Mouse (Mus musculus) lung, embryonic 16.5 days (tissue): ENCODE data around the gene Il22. TPM values are rescaled to one million over a fixed set of nuclear protein-coding genes. Genes with fewer than 3 reads are reported as not detected.
"Not testable (repeated sequence)": the region's sequence is repeated elsewhere in the genome, so short reads cannot be mapped to it uniquely, and the experiment has no call there.

Source experiments
- ATAC-seq: fragments of 200-750 bp; cut with Nextera tagmentation; 2 replicates; pipeline ENCODE4 v1.8.0; 2017; ENCODE audit warnings: low read depth, mild to moderate bottlenecking, moderate library complexity
- H3K27ac ChIP-seq: fragments of 300-500 bp; sonication (generic); 2 replicates; pipeline ENCODE4 v1.5.1; 2014; ENCODE audit warnings: mild to moderate bottlenecking, control low read depth, low read length
- H3K27me3 ChIP-seq: fragments of 300-500 bp; sonication (generic); 2 replicates; pipeline ENCODE4 v1.6.1; 2014; ENCODE audit warnings: low read depth, low read length, mixed read lengths; ENCODE audit not compliant: control insufficient read depth, insufficient read depth
- H3K36me3 ChIP-seq: fragments of 300-500 bp; sonication (generic); 2 replicates; pipeline ENCODE4 v1.6.1; 2014; ENCODE audit warnings: low read length; ENCODE audit not compliant: control insufficient read depth, insufficient read depth
- H3K4me1 ChIP-seq: fragments of 300-500 bp; sonication (generic); replicated peaks from 2 replicates; pipeline ENCODE4 v1.6.1; 2014; ENCODE audit warnings: low read length, mixed read lengths; ENCODE audit not compliant: control insufficient read depth, insufficient read depth
- H3K4me2 ChIP-seq: fragments of 300-500 bp; sonication (generic); 2 replicates; pipeline ENCODE4 v1.6.1; 2014; ENCODE audit warnings: low read depth, low read length, control low read depth
- H3K4me3 ChIP-seq: fragments of 300-500 bp; sonication (generic); 2 replicates; pipeline ENCODE4 v1.5.1; 2014; ENCODE audit warnings: mild to moderate bottlenecking, low read length, control low read depth
- H3K9ac ChIP-seq: fragments of 300-500 bp; sonication (generic); 2 replicates; pipeline ENCODE4 v1.6.1; 2014; ENCODE audit warnings: low read length, control low read depth
- H3K9me3 ChIP-seq: fragments of 300-500 bp; sonication (generic); 2 replicates; pipeline ENCODE4 v1.6.1; 2016; ENCODE audit warnings: low read length; ENCODE audit not compliant: control insufficient read depth
- WGBS: fragments of 180-500 bp; shearing (Covaris S2); extraction: QIAGEN DNeasy Blood & Tissue Kit; methylation state at CpG from one replicate; pipeline ENCODE4 v1.1.7; 2014; 5-methylcytosine and 5-hydroxymethylcytosine counted together
- polyA plus RNA-seq: library from polyadenylated mRNA; unstranded; fragments of >200 nt; fragmentation: Nextera tagmentation; extraction: Ambion mirVana; gene quantifications from 2 replicates; pipeline ENCODE4 v1.2.1, GENCODE M21; 2015

Gene Il22
- not detected in 2 replicates for polyA plus RNA-seq

GRCm38 (mm10) chr10:118204642-118205041 lies at the start of gene Il22:
Gene Il22, plus strand, starts transcription at chr10:118204942.
- Histone ChIP-seq H3K27ac (no peak within 1 kb of the TSS), H3K9ac (no peak within 1 kb of the TSS), H3K27me3 (no peaks in the 10 kb centered on the region), H3K36me3 (no peaks in the 10 kb centered on the region), H3K4me1 (no peaks in the 10 kb centered on the region), H3K4me3 (no peak within 1 kb of the TSS), H3K9me3 (no peaks in the 10 kb centered on the region), H3K4me2 (no peak within 1 kb of the TSS)
- WGBS, result 87% methylated on average over 4 of the region's 4 CpGs
- no peak for ATAC-seq

- Histone ChIP-seq H3K9me3 (no peaks in the 10 kb centered on the region), H3K4me1 (no peaks in the 10 kb centered on the region), H3K27ac (no peak overlapping the region), H3K4me2 (no peak overlapping the region), H3K36me3 (peaks cover 29% of the 10 kb centered on the region), H3K9ac (no peak overlapping the region), H3K27me3 (no peaks in the 10 kb centered on the region), H3K4me3 (no peak overlapping the region)
- ATAC-seq, result no peak
These were observed 48.8 kb upstream of the Il22 start for GRCm38 (mm10) chr10:118155932-118156331.

GRCm38 (mm10) chr10:118161131-118161530 lies 43.6 kb upstream of the Il22 start:
- Histone ChIP-seq H3K9me3 (no peaks in the 10 kb centered on the region), H3K27ac (no peak overlapping the region), H3K27me3 (no peaks in the 10 kb centered on the region), H3K9ac (no peak overlapping the region), H3K4me2 (no peak overlapping the region), H3K4me3 (no peak overlapping the region), H3K4me1 (no peaks in the 10 kb centered on the region), H3K36me3 (peaks cover 33% of the 10 kb centered on the region)
- ATAC-seq, result peak; percentile 84
- 59% methylated on average over 2 of the region's 2 CpGs for WGBS

GRCm38 (mm10) chr10:118169212-118169611 lies 35.5 kb upstream of the Il22 start:
- WGBS, result 70% methylated on average over 12 of the region's 12 CpGs
- no peak overlapping the region for H3K4me3 ChIP-seq
- no peak overlapping the region for H3K4me2 ChIP-seq
- H3K4me1 ChIP-seq, result no peaks in the 10 kb centered on the region
- H3K27me3 ChIP-seq, result no peaks in the 10 kb centered on the region
- H3K9ac ChIP-seq, result no peak overlapping the region
- no peak overlapping the region for H3K27ac ChIP-seq
- no peak for ATAC-seq
- H3K9me3 ChIP-seq, result no peaks in the 10 kb centered on the region
- H3K36me3 ChIP-seq, result no peaks in the 10 kb centered on the region; the same call in 1 of the 2 replicates

- no peaks in the 10 kb centered on the region for H3K9me3 ChIP-seq
- H3K4me1 ChIP-seq, result no peaks in the 10 kb centered on the region
- H3K27me3 ChIP-seq, result no peaks in the 10 kb centered on the region
- H3K9ac ChIP-seq, result no peak overlapping the region
- no peak overlapping the region for H3K27ac ChIP-seq
- no peak overlapping the region for H3K4me2 ChIP-seq
- no peak overlapping the region for H3K4me3 ChIP-seq
- ATAC-seq, result no peak
- 76% methylated on average over 8 of the region's 8 CpGs for WGBS
- no peaks in the 10 kb centered on the region; the same call in 1 of the 2 replicates for H3K36me3 ChIP-seq
These were observed 32.3 kb upstream of the Il22 start for GRCm38 (mm10) chr10:118172416-118172815.

GRCm38 (mm10) chr10:118172876-118173275 lies 31.9 kb upstream of the Il22 start:
- Histone ChIP-seq H3K4me3 (no peak overlapping the region), H3K9me3 (no peaks in the 10 kb centered on the region), H3K27me3 (no peaks in the 10 kb centered on the region), H3K27ac (no peak overlapping the region), H3K4me2 (no peak overlapping the region), H3K9ac (no peak overlapping the region), H3K36me3 (no peaks in the 10 kb centered on the region; the same call in 1 of the 2 replicates), H3K4me1 (no peaks in the 10 kb centered on the region)
- WGBS, result 92% methylated on average over 3 of the region's 3 CpGs
- no peak for ATAC-seq

- not testable (repeated sequence) for H3K4me3 ChIP-seq, H3K4me1 ChIP-seq, H3K9me3 ChIP-seq, H3K27ac ChIP-seq, H3K36me3 ChIP-seq, H3K27me3 ChIP-seq, H3K4me2 ChIP-seq, ATAC-seq, H3K9ac ChIP-seq
- WGBS, result 67% methylated on average over 4 of the region's 4 CpGs
These were observed 29.2 kb upstream of the Il22 start for GRCm38 (mm10) chr10:118175542-118175941.

GRCm38 (mm10) chr10:118178735-118179151 lies 26.0 kb upstream of the Il22 start:
- no peak overlapping the region for H3K4me2 ChIP-seq
- H3K36me3 ChIP-seq, result no peaks in the 10 kb centered on the region
- H3K4me3 ChIP-seq, result no peak overlapping the region
- no peaks in the 10 kb centered on the region for H3K9me3 ChIP-seq
- no peak overlapping the region for H3K9ac ChIP-seq
- ATAC-seq, result no peak
- H3K4me1 ChIP-seq, result no peaks in the 10 kb centered on the region
- no peaks in the 10 kb centered on the region for H3K27me3 ChIP-seq
- 68% methylated on average over 10 of the region's 10 CpGs for WGBS
- H3K27ac ChIP-seq, result no peak overlapping the region

GRCm38 (mm10) chr10:118179265-118179664 lies 25.5 kb upstream of the Il22 start:
- Histone ChIP-seq H3K27ac (no peak overlapping the region), H3K4me1 (no peaks in the 10 kb centered on the region), H3K36me3 (no peaks in the 10 kb centered on the region), H3K27me3 (no peaks in the 10 kb centered on the region), H3K9me3 (no peaks in the 10 kb centered on the region), H3K4me2 (no peak overlapping the region), H3K4me3 (no peak overlapping the region), H3K9ac (no peak overlapping the region)
- WGBS, result 87% methylated on average over 11 of the region's 11 CpGs
- ATAC-seq, result no peak

- H3K27me3 ChIP-seq, H3K27ac ChIP-seq, H3K4me3 ChIP-seq, H3K4me1 ChIP-seq, H3K9me3 ChIP-seq, H3K9ac ChIP-seq, H3K36me3 ChIP-seq, H3K4me2 ChIP-seq: not testable (repeated sequence)
- WGBS, result 18% methylated on average over 3 of the region's 3 CpGs
- peak; percentile 31; the same call in 1 of the 2 replicates for ATAC-seq
These were observed 9.6 kb upstream of the Il22 start for GRCm38 (mm10) chr10:118195150-118195549.
